Mouse (Mus musculus): ENCODE results near the gene Tmem191c. TPM values are rescaled to one million over a fixed set of nuclear protein-coding genes. Genes with fewer than 3 reads are reported as not detected.
A peak's percentile ranks its signal among the peaks of the same experiment; 100 is the strongest.

The Tmem191c gene
- polyA plus RNA-seq, 1 experiment from 2014 or later: 7.0 TPM

- Histone ChIP-seq H3K9ac (no peak overlapping the region), H3K4me3 (no peak overlapping the region), H3K4me1 (peaks cover 5% of the 10 kb centered on the region; the same call in 1 of the 2 replicates), H3K4me2 (no peak overlapping the region), H3K27me3 (replicated peaks) (no peaks in the 10 kb centered on the region), H3K9me3 (peaks cover 6% of the 10 kb centered on the region), H3K27ac (replicated peaks) (no peak overlapping the region), H3K36me3 (no peaks in the 10 kb centered on the region)
- no peak for ATAC-seq (ENCODE audit: extremely low read depth, insufficient number of reproducible peaks, low FRiP score, low TSS enrichment)
- 24% methylated on average over 5 of the region's 5 CpGs for WGBS
Observed at GRCm38 (mm10) chr16:17267937-17268336, 7.9 kb upstream of the Tmem191c start.

GRCm38 (mm10) chr16:17269872-17270271 lies 6.0 kb upstream of the Tmem191c start:
- Histone ChIP-seq H3K4me3 (no peak overlapping the region), H3K4me1 (peaks cover 5% of the 10 kb centered on the region; the same call in 1 of the 2 replicates), H3K27me3 (replicated peaks) (no peaks in the 10 kb centered on the region), H3K4me2 (no peak overlapping the region), H3K36me3 (no peaks in the 10 kb centered on the region), H3K27ac (replicated peaks) (no peak overlapping the region), H3K9me3 (peaks cover 6% of the 10 kb centered on the region), H3K9ac (no peak overlapping the region)
- ATAC-seq (ENCODE audit: extremely low read depth, insufficient number of reproducible peaks, low FRiP score, low TSS enrichment): no peak
- WGBS: 84% methylated on average over 5 of the region's 5 CpGs

- 70% methylated on average over 4 of the region's 4 CpGs for WGBS
- H3K27ac ChIP-seq (replicated peaks): no peak overlapping the region
Observed at GRCm38 (mm10) chr16:17271124-17271523, 4.8 kb upstream of the Tmem191c start.

GRCm38 (mm10) chr16:17271856-17272255 lies 4.0 kb upstream of the Tmem191c start:
- H3K4me1 ChIP-seq: peaks cover 11% of the 10 kb centered on the region
- H3K36me3 ChIP-seq: no peaks in the 10 kb centered on the region
- H3K4me3 ChIP-seq: no peak overlapping the region
- peaks cover 3% of the 10 kb centered on the region for H3K27me3 ChIP-seq (replicated peaks)
- no peak overlapping the region for H3K9ac ChIP-seq
- peaks cover 6% of the 10 kb centered on the region for H3K9me3 ChIP-seq
- H3K27ac ChIP-seq (replicated peaks): no peak overlapping the region
- no peak overlapping the region for H3K4me2 ChIP-seq
- no peak for ATAC-seq (ENCODE audit: extremely low read depth, insufficient number of reproducible peaks, low FRiP score, low TSS enrichment)
- whole genome bisulfite sequencing: 72% methylated on average over 6 of the region's 6 CpGs

More at GRCm38 (mm10) chr16:17271124-17271523, 4.8 kb upstream of the Tmem191c start:
- Histone ChIP-seq H3K4me1 (peaks cover 5% of the 10 kb centered on the region; the same call in 1 of the 2 replicates), H3K9me3 (peaks cover 6% of the 10 kb centered on the region), H3K9ac (no peak overlapping the region), H3K27me3 (replicated peaks) (no peaks in the 10 kb centered on the region), H3K4me2 (no peak overlapping the region), H3K36me3 (no peaks in the 10 kb centered on the region), H3K4me3 (no peak overlapping the region)
- ATAC-seq (ENCODE audit: extremely low read depth, insufficient number of reproducible peaks, low FRiP score, low TSS enrichment): no peak

- peak overlapping the region; percentile 80 for H3K9ac ChIP-seq
- no peaks in the 10 kb centered on the region for H3K9me3 ChIP-seq
- peak overlapping the region; percentile 72 for H3K4me3 ChIP-seq
- H3K27me3 ChIP-seq (replicated peaks): peaks cover 29% of the 10 kb centered on the region
- peak overlapping the region; percentile 98 for H3K4me2 ChIP-seq
- H3K27ac ChIP-seq (replicated peaks): 0 out of 2 replicates have a peak overlapping the region, but pooled peaks have one; percentile 42
- peaks cover 21% of the 10 kb centered on the region for H3K4me1 ChIP-seq
- under 1% methylated on average over 62 of the region's 62 CpGs for WGBS
- peaks cover 28% of the 10 kb centered on the region for H3K36me3 ChIP-seq
- ATAC-seq (ENCODE audit: extremely low read depth, insufficient number of reproducible peaks, low FRiP score, low TSS enrichment): peak; percentile 62
Observed at GRCm38 (mm10) chr16:17276164-17277151, 581 bp downstream of the Tmem191c start.

GRCm38 (mm10) chr16:17277342-17278211 lies 1.7 kb downstream of the Tmem191c start:
- Histone ChIP-seq H3K4me3 (peak overlapping the region; percentile 72), H3K4me2 (peak overlapping the region; percentile 98), H3K36me3 (peaks cover 40% of the 10 kb centered on the region), H3K27ac (replicated peaks) (no peak overlapping the region), H3K9me3 (no peaks in the 10 kb centered on the region), H3K4me1 (peaks cover 21% of the 10 kb centered on the region), H3K9ac (peak overlapping the region; percentile 60), H3K27me3 (replicated peaks) (peaks cover 29% of the 10 kb centered on the region)
- no peak for ATAC-seq (ENCODE audit: extremely low read depth, insufficient number of reproducible peaks, low FRiP score, low TSS enrichment)
- WGBS: 4% methylated on average over 61 of the region's 61 CpGs

GRCm38 (mm10) chr16:17280471-17280870 lies 4.6 kb downstream of the Tmem191c start:
- no peak overlapping the region for H3K27ac ChIP-seq (replicated peaks)
- WGBS: 83% methylated on average over 11 of the region's 11 CpGs
- peaks cover 28% of the 10 kb centered on the region for H3K4me1 ChIP-seq
- H3K36me3 ChIP-seq: peaks cover 63% of the 10 kb centered on the region
- no peak for ATAC-seq (ENCODE audit: extremely low read depth, insufficient number of reproducible peaks, low FRiP score, low TSS enrichment)
- H3K27me3 ChIP-seq (replicated peaks): peaks cover 29% of the 10 kb centered on the region
- H3K9me3 ChIP-seq: no peaks in the 10 kb centered on the region
- no peak overlapping the region for H3K4me3 ChIP-seq
- no peak overlapping the region for H3K4me2 ChIP-seq
- no peak overlapping the region for H3K9ac ChIP-seq

GRCm38 (mm10) chr16:17283151-17283550 lies 7.3 kb downstream of the Tmem191c start:
- Histone ChIP-seq H3K4me3 (no peak overlapping the region), H3K4me2 (no peak overlapping the region), H3K9ac (no peak overlapping the region), H3K36me3 (peaks cover 88% of the 10 kb centered on the region), H3K27ac (replicated peaks) (no peak overlapping the region), H3K9me3 (no peaks in the 10 kb centered on the region), H3K27me3 (replicated peaks) (peaks cover 13% of the 10 kb centered on the region), H3K4me1 (peaks cover 9% of the 10 kb centered on the region)
- WGBS: 53% methylated on average over 6 of the region's 6 CpGs
- ATAC-seq (ENCODE audit: extremely low read depth, insufficient number of reproducible peaks, low FRiP score, low TSS enrichment): no peak

GRCm38 (mm10) chr16:17287103-17287502 lies 11.2 kb downstream of the Tmem191c start:
- no peak for ATAC-seq (ENCODE audit: extremely low read depth, insufficient number of reproducible peaks, low FRiP score, low TSS enrichment)
- peaks cover 7% of the 10 kb centered on the region; the same call in 1 of the 2 replicates for H3K4me1 ChIP-seq
- H3K9ac ChIP-seq: no peak overlapping the region
- H3K27ac ChIP-seq (replicated peaks): no peak overlapping the region
- no peak overlapping the region for H3K4me3 ChIP-seq
- no peaks in the 10 kb centered on the region for H3K9me3 ChIP-seq
- H3K27me3 ChIP-seq (replicated peaks): no peaks in the 10 kb centered on the region
- 73% methylated on average over 2 of the region's 2 CpGs for WGBS
- H3K36me3 ChIP-seq: peaks cover 78% of the 10 kb centered on the region
- H3K4me2 ChIP-seq: no peak overlapping the region

GRCm38 (mm10) chr16:17291016-17291415 lies 15.1 kb downstream of the Tmem191c start:
- H3K9ac ChIP-seq: no peak overlapping the region
- H3K27me3 ChIP-seq (replicated peaks): no peaks in the 10 kb centered on the region
- H3K9me3 ChIP-seq: no peaks in the 10 kb centered on the region
- no peak overlapping the region for H3K4me2 ChIP-seq
- H3K4me3 ChIP-seq: no peak overlapping the region
- ATAC-seq (ENCODE audit: extremely low read depth, insufficient number of reproducible peaks, low FRiP score, low TSS enrichment): no peak
- WGBS: 88% methylated on average over 2 of the region's 2 CpGs
- no peak overlapping the region for H3K27ac ChIP-seq (replicated peaks)
- H3K36me3 ChIP-seq: peaks cover 79% of the 10 kb centered on the region
- no peaks in the 10 kb centered on the region for H3K4me1 ChIP-seq

GRCm38 (mm10) chr16:17292751-17293150 lies 16.9 kb downstream of the Tmem191c start:
- Histone ChIP-seq H3K9me3 (no peaks in the 10 kb centered on the region), H3K27ac (replicated peaks) (no peak overlapping the region), H3K9ac (no peak overlapping the region), H3K36me3 (peaks cover 80% of the 10 kb centered on the region), H3K4me3 (no peak overlapping the region), H3K4me1 (no peaks in the 10 kb centered on the region), H3K4me2 (no peak overlapping the region), H3K27me3 (replicated peaks) (no peaks in the 10 kb centered on the region)
- ATAC-seq (ENCODE audit: extremely low read depth, insufficient number of reproducible peaks, low FRiP score, low TSS enrichment): no peak
- WGBS: 3% methylated on average over 2 of the region's 2 CpGs

Data from heart, embryonic 13.5 days (tissue).